Mouse (Mus musculus): ENCODE measurements at regions not wholly inside any gene's neighbourhood (a gene's known extent, or its start where the extent isn't known, plus 50 kb on each side); places are given as distances from the start of the nearest gene placed in this dataset.

- intact Hi-C loops (cut with DNase I; ENCODE audit: low total_unique reads): no loop called here
- DNase-seq: no peak
Observed at GRCm38 (mm10) chr4:32074399-32075296, 110.8 kb downstream of the Map3k7 start.

DNA sequence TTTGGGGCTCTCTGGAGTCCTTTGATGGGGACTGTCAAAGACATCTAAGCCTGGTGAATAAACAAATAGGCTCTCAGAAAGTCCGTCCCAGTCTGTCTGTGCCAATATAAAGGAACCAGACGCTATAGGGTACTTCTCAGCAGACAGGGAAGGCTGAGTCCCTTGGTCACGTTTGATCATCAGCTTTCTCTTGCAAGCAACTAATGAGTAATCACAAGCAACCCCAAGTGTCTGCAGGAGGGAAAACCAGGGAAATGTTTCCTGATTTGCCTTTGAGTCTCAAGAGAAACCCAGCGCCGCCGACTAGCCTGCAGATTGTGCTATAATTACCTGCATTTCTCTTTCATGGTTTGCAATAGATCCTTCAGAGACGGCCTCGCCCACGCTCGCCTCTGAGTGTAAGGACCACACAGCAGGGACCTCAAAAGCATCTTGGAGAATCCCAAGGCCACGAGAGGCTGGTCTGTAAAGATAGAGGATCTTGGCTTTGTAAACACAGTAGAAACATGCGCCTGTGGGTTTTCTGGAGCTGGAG is 112.6 kb downstream of the Map3k7 start:
- intact Hi-C loops (cut with DNase I; ENCODE audit: low total_unique reads): no loop called here
- DNase-seq: no peak

GRCm38 (mm10) chr4:32083456-32083855 is 119.6 kb downstream of the Map3k7 start:
- no peak for DNase-seq
- intact Hi-C loops (cut with DNase I; ENCODE audit: low total_unique reads): no loop called here

DNA sequence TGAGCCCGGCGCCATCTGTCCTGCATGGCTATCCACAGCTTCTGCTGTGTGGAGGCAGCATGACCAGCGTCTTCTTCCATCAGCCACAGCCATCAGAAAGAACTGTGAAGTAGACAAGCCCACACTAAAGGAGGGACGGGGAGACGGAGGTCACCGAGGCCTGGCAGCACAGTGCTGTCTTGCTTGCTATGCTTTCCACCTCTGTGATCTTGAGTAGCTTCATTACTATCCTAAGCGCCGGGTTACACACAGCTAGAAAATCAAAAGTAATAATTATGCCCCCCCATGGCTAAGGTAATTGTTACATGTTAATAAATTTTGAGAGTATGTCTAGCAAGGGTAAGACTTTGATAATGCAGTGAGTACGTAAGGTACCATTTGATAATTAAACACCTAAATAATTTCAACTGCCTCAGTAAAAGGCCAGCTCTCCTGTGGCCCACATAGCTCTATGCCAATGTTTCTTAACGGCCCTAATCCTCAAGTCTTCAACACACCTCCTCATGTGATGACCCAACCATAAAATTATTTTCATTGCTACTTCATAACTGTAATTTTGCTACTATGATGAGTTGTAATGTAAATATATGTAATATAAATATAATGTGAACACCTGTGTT is 120.5 kb downstream of the Map3k7 start:
- intact Hi-C loops (cut with DNase I; ENCODE audit: low total_unique reads): no loop called here
- no peak for DNase-seq

DNA sequence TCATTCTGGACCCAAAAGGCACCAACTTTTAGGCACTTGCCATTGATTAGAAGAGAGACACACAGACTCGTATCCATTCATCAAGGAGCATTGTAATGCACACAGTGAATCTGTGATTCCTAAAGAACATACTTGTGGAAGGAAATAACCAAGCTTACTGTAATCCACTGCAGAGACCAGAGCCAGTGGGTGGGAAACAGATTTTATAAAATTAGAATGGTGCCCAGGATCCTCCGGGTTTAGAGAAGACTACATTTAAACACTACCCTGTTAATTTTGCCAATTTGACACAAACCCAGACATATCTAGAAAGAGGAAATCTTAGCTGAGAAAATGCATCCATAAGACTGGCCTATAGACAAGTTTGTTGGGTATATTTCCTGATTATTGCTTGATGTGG is 121.1 kb downstream of the Map3k7 start:
- DNase-seq: no peak
- intact Hi-C loops (cut with DNase I; ENCODE audit: low total_unique reads): no loop called here

DNA sequence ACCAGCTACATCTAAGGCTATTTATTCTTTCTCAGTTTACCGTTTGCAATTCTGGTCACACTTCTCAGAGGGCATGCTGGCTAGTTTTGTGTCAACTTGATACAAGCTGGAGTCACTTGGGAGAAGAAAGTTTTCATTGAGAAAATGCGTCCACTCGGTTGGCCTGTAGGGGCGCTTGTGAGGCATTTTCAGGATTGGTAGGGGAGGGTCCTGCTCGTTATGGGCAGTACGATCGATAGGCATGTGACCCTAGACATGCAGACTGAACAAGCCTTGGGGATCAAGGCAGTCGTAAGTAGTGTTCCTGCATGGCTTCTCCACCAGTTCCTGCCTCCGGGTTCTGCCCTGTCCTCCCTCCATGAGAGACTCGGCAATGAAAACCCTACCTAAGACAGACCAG is 127.2 kb downstream of the Map3k7 start:
- intact Hi-C loops (cut with DNase I; ENCODE audit: low total_unique reads): no loop called here

DNA sequence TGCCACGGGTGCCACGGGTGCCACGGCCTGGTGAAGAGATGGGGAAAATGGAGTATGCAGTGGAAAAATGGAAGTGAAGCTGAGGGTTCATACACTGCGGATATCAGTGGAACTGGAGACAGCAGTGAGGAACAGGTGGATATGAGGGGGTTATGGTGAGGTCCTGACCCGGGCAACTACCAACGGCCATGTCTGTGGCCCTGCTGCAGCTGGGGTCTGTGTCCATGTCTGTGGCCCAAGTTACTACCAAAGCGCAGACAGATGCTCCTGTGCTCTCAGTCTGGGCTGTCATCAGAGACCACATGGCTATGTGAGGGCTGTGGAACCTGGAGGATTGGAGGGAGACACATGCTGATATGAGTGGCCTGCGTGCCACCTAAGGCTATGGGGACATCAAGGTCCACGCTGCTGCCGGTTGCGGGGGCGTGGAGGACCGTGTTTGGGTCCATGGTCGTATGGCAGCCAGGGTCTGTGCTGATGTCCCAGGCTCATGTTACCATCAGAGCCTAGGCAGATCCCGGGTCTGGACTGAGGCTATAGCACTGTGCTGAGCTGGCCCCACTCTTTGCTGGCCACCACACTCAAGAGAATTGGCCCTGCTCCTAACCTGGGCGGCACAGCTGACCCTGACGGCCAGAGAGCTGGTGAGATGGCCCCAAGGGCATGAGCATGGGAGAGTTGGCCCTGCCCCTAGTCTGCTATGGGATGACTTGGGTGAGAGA is 128.6 kb downstream of the Map3k7 start:
- no peak for DNase-seq
- intact Hi-C loops (cut with DNase I; ENCODE audit: low total_unique reads): no loop called here

More for the DNA sequence above, 127.2 kb downstream of the Map3k7 start:
- no peak for DNase-seq

- no peak for DNase-seq
- intact Hi-C loops (cut with DNase I; ENCODE audit: low total_unique reads): no loop called here
Observed at GRCm38 (mm10) chr4:32098233-32098632, 134.3 kb downstream of the Map3k7 start.

- intact Hi-C loops (cut with DNase I; ENCODE audit: low total_unique reads): no loop called here
- no peak for DNase-seq
Observed at GRCm38 (mm10) chr4:32101002-32101401, 137.1 kb downstream of the Map3k7 start.

GRCm38 (mm10) chr4:32106664-32107171 is 131.9 kb upstream of the Bach2 start:
- no peak for DNase-seq
- intact Hi-C loops (cut with DNase I; ENCODE audit: low total_unique reads): no loop called here

GRCm38 (mm10) chr4:32122320-32122719 is 116.3 kb upstream of the Bach2 start:
- no peak for DNase-seq
- intact Hi-C loops (cut with DNase I; ENCODE audit: low total_unique reads): no loop called here

- no peak for DNase-seq
- intact Hi-C loops (cut with DNase I; ENCODE audit: low total_unique reads): no loop called here
Observed at GRCm38 (mm10) chr4:32126828-32127227, 111.8 kb upstream of the Bach2 start.

DNA sequence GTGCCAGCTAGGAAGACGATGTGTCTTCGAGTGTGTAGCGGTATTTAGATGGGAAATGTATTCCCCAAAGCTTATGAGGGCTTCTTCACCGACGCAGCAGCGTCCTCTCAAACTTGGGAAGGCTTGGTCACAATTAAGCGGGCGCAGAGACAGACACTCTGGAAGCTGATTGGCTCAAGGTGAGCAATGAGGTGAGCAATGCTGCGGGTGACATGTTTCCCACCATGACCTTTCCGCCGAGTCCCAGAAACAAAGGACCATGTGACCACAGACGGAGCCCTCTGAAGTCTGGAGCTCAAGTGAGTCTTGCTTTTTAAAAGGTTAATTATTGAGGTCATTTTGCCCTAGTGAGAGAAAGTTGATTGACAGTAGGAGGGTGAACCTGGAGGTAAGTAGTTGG is 108.0 kb upstream of the Bach2 start:
- no peak for DNase-seq
- intact Hi-C loops (cut with DNase I; ENCODE audit: low total_unique reads): no loop called here

DNA sequence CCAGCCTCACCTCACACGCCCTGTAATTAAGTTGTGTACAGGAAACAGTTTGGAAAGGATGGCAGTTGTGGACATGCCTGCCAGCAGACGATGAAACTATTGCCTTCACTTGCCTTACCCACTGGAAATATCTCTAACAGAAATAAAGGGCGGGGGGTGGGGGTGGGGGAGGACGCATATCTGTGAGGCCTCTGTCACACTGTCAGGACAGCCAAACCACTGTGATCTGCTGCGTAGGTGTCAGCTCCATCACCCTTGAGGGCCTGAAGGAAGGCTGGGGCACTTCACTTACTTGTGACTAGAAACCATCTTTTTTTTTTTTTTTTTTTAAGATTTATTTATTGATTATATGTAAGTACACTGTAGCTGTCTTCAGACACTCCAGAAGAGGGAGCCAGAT is 106.8 kb upstream of the Bach2 start:
- DNase-seq: no peak
- intact Hi-C loops (cut with DNase I; ENCODE audit: low total_unique reads): no loop called here

DNA sequence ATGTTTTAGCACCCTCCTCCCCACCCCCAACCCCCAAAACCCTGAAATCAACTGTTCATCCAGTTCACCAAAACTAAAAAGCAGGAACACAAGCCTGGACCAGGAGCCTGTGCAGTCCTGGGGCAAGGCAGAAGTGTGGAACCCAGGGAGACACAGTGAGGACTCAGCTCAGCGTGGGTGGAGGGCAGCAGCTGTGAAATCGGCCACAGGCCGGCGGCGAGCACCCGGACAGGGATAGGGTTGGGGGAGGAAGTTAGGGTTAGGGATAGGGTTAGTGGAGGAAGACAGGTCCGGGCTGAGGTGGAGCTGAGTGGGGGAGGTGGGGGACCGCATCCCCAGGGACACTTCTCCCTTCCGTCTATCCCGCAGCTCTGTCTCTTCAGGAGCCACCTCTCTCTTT is 102.5 kb upstream of the Bach2 start:
- no peak for DNase-seq
- intact Hi-C loops (cut with DNase I; ENCODE audit: low total_unique reads): no loop called here

- intact Hi-C loops (cut with DNase I; ENCODE audit: low total_unique reads): no loop called here
- no peak for DNase-seq
Observed at GRCm38 (mm10) chr4:32137243-32137642, 101.4 kb upstream of the Bach2 start.

DNA sequence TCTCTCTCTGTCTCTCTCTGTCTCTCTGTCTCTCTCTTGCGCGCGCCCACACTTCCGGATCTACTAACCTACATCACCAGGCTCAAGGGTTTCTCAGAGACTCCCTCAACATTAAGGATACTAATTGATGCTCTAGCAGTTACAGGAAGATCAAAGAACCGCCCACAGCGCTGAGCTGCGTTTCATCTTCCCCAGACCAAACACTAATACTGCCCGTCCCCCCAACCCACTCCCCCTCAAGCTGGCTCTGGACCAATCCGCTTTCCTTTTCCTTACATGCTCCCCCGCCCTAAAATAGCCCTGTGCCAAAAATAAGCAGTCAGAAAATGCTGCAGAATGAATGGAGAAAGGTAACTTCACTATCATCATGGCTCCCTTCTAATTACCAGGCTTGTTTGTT is 100.6 kb upstream of the Bach2 start:
- intact Hi-C loops (cut with DNase I; ENCODE audit: low total_unique reads): no loop called here

DNA sequence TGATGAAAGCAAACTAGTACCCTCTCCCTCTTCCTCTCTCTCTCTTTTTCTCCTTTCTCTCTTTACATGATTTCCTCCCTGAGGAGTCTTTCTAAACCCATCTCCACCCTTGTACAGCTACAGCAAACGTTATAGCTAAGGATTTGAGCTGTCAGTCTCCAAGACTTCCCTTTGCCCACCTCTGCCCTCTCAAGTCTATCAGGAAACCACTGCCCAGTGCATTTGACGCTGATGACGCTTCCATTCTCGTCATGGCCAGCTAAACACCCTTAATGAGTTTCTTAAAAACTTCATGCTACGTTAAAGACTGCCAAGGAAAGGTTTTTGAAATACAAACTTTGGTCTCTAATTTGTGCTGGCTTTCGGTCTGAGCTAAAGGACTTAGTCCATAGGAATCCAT is 99.0 kb upstream of the Bach2 start:
- DNase-seq: no peak
- intact Hi-C loops (cut with DNase I; ENCODE audit: low total_unique reads): no loop called here

More for the DNA sequence above, 100.6 kb upstream of the Bach2 start:
- no peak for DNase-seq

DNA sequence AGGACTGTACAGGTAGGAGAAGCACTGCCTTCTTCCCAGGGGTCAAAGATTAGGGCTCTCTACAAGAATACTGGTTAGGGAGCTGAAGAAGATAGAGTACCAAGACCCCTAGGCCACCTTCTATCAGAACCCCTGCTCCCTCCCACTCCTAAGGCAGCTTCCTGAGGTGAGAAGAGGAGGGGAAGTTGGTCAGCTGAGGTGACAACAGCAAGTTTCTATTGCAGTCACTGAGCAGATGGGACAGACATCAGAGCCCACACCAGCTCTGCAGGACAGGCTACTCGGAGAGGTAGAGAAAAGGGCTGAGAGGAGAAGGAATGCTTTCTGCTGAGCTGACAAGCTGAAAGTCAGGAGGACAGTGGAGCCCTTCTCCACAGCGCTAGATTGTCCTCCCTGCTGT is 98.5 kb upstream of the Bach2 start:
- intact Hi-C loops (cut with DNase I; ENCODE audit: low total_unique reads): no loop called here
- DNase-seq: no peak

DNA sequence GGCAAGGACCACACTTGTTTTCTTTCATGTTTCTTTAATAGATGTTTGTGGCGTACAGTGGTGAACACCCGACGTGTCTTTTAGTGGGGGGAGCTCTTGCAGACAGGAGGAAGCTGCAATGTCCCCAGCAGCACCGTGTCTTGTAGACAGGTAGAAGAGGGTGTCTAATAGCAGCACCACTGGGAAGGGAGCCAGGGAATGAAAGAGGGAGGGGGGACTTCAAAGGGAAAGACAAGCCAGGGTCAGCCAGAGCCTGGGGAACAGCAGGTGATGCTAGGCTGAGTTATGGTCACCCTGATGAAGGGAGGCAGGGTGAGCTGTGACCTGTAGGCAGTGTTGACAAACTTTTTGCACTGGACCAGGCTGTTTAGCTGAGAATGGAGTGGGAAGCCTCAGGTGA is 96.4 kb upstream of the Bach2 start:
- no peak for DNase-seq
- intact Hi-C loops (cut with DNase I; ENCODE audit: low total_unique reads): no loop called here

All from gastrocnemius, postnatal 14 days (tissue).